Mouse (Mus musculus): ENCODE results near the gene Aqp12. TPM values are rescaled to one million over a fixed set of nuclear protein-coding genes. Genes with fewer than 3 reads are reported as not detected.
"Not testable (repeated sequence)": the region's sequence is repeated elsewhere in the genome, so short reads cannot be mapped to it uniquely, and the experiment has no call there.

The Aqp12 gene
- 0.20 and 0.37 TPM in 2 replicates for total RNA-seq (2014; rRNA removed)
- not detected in 2 replicates for polyA plus RNA-seq (2012; rRNA removed)

GRCm38 (mm10) chr1:93006061-93006460, at the start of gene Aqp12:
Gene Aqp12, plus strand, starts transcription at chr1:93006334.
- Histone ChIP-seq H3K36me3 (ENCODE audit: control insufficient read depth, insufficient read depth, low read length) (no peaks in the 10 kb centered on the region), H3K27ac (replicated peaks; ENCODE audit: insufficient read depth, low read depth, low read length) (no peak within 1 kb of the TSS), H3K79me2 (ENCODE audit: control insufficient read depth, insufficient read depth, low read length) (no peaks in the 10 kb centered on the region), H3K9ac (ENCODE audit: low read depth, low read length) (no peak within 1 kb of the TSS), H3K4me3 (ENCODE audit: insufficient read depth, low read depth, low read length) (no peak within 1 kb of the TSS), H3K27me3 (ENCODE audit: control insufficient read depth, insufficient read depth, low read length) (no peaks in the 10 kb centered on the region), H3K4me1 (ENCODE audit: control insufficient read depth, insufficient read depth, low read length) (no peaks in the 10 kb centered on the region)
- TF ChIP-seq CTCF (IDR thresholded peaks at IDR 0.05; ENCODE audit: low read depth, low read length) = no peak
- TF ChIP-seq POLR2A (IDR thresholded peaks at IDR 0.05; ENCODE audit: extremely low read depth, insufficient read depth, low read length) = no peak
- 74% methylated on average over 7 of the region's 7 CpGs for WGBS
- DNase-seq (ENCODE audit: extremely low read depth, low read depth, low spot score) = no peak

- H3K36me3 ChIP-seq (ENCODE audit: control insufficient read depth, insufficient read depth, low read length); H3K27me3 ChIP-seq (ENCODE audit: control insufficient read depth, insufficient read depth, low read length); H3K4me1 ChIP-seq (ENCODE audit: control insufficient read depth, insufficient read depth, low read length); H3K79me2 ChIP-seq (ENCODE audit: control insufficient read depth, insufficient read depth, low read length); H3K9ac ChIP-seq (ENCODE audit: low read depth, low read length); DNase-seq (ENCODE audit: extremely low read depth, low read depth, low spot score); H3K27ac ChIP-seq (replicated peaks; ENCODE audit: insufficient read depth, low read depth, low read length); H3K4me3 ChIP-seq (ENCODE audit: insufficient read depth, low read depth, low read length): not testable (repeated sequence)
- TF ChIP-seq CTCF (IDR thresholded peaks at IDR 0.05; ENCODE audit: low read depth, low read length) = peak; percentile 48
- WGBS = 6% methylated on average over 11 of the region's 11 CpGs
Observed at GRCm38 (mm10) chr1:92956571-92957335, 49.4 kb upstream of the Aqp12 start.

- DNase-seq (ENCODE audit: extremely low read depth, low read depth, low spot score) = no peak
- H3K27me3 ChIP-seq (ENCODE audit: control insufficient read depth, insufficient read depth, low read length) = no peaks in the 10 kb centered on the region
- WGBS = 87% methylated on average over 1 of the region's 1 CpGs
- no peaks in the 10 kb centered on the region for H3K79me2 ChIP-seq (ENCODE audit: control insufficient read depth, insufficient read depth, low read length)
- H3K27ac ChIP-seq (replicated peaks; ENCODE audit: insufficient read depth, low read depth, low read length) = no peak overlapping the region
- TF ChIP-seq POLR2A (IDR thresholded peaks at IDR 0.05; ENCODE audit: extremely low read depth, insufficient read depth, low read length) = no peak
- H3K4me3 ChIP-seq (ENCODE audit: insufficient read depth, low read depth, low read length) = no peak overlapping the region
- H3K9ac ChIP-seq (ENCODE audit: low read depth, low read length) = no peak overlapping the region
- no peaks in the 10 kb centered on the region for H3K36me3 ChIP-seq (ENCODE audit: control insufficient read depth, insufficient read depth, low read length)
- H3K4me1 ChIP-seq (ENCODE audit: control insufficient read depth, insufficient read depth, low read length) = no peaks in the 10 kb centered on the region
Observed at GRCm38 (mm10) chr1:92958999-92959398, 47.1 kb upstream of the Aqp12 start.

GRCm38 (mm10) chr1:92970791-92971190, 35.3 kb upstream of the Aqp12 start:
- not testable (repeated sequence) for DNase-seq (ENCODE audit: extremely low read depth, low read depth, low spot score); H3K9ac ChIP-seq (ENCODE audit: low read depth, low read length); H3K27me3 ChIP-seq (ENCODE audit: control insufficient read depth, insufficient read depth, low read length); H3K27ac ChIP-seq (replicated peaks; ENCODE audit: insufficient read depth, low read depth, low read length); H3K4me1 ChIP-seq (ENCODE audit: control insufficient read depth, insufficient read depth, low read length); H3K4me3 ChIP-seq (ENCODE audit: insufficient read depth, low read depth, low read length); H3K79me2 ChIP-seq (ENCODE audit: control insufficient read depth, insufficient read depth, low read length); H3K36me3 ChIP-seq (ENCODE audit: control insufficient read depth, insufficient read depth, low read length)
- WGBS = 91% methylated on average over 6 of the region's 6 CpGs

- H3K9ac ChIP-seq (ENCODE audit: low read depth, low read length) = no peak overlapping the region
- H3K27me3 ChIP-seq (ENCODE audit: control insufficient read depth, insufficient read depth, low read length) = no peaks in the 10 kb centered on the region
- WGBS = 79% methylated on average over 7 of the region's 7 CpGs
- H3K27ac ChIP-seq (replicated peaks; ENCODE audit: insufficient read depth, low read depth, low read length) = no peak overlapping the region
- DNase-seq (ENCODE audit: extremely low read depth, low read depth, low spot score) = peak; percentile 14
- H3K4me1 ChIP-seq (ENCODE audit: control insufficient read depth, insufficient read depth, low read length) = no peaks in the 10 kb centered on the region
- H3K36me3 ChIP-seq (ENCODE audit: control insufficient read depth, insufficient read depth, low read length) = no peaks in the 10 kb centered on the region
- no peak overlapping the region for H3K4me3 ChIP-seq (ENCODE audit: insufficient read depth, low read depth, low read length)
- H3K79me2 ChIP-seq (ENCODE audit: control insufficient read depth, insufficient read depth, low read length) = no peaks in the 10 kb centered on the region
- TF ChIP-seq CTCF (IDR thresholded peaks at IDR 0.05; ENCODE audit: low read depth, low read length) = no peak
- no peak for TF ChIP-seq POLR2A (IDR thresholded peaks at IDR 0.05; ENCODE audit: extremely low read depth, insufficient read depth, low read length)
Observed at GRCm38 (mm10) chr1:92971879-92972795, 34.0 kb upstream of the Aqp12 start.

- peak; percentile 21 for DNase-seq (ENCODE audit: extremely low read depth, low read depth, low spot score)
- H3K27me3 ChIP-seq (ENCODE audit: control insufficient read depth, insufficient read depth, low read length) = no peaks in the 10 kb centered on the region
- TF ChIP-seq CTCF (IDR thresholded peaks at IDR 0.05; ENCODE audit: low read depth, low read length) (no peak), POLR2A (IDR thresholded peaks at IDR 0.05; ENCODE audit: extremely low read depth, insufficient read depth, low read length) (no peak)
- 67% methylated on average over 1 of the region's 1 CpGs for WGBS
- no peak overlapping the region for H3K9ac ChIP-seq (ENCODE audit: low read depth, low read length)
- H3K36me3 ChIP-seq (ENCODE audit: control insufficient read depth, insufficient read depth, low read length) = no peaks in the 10 kb centered on the region
- no peak overlapping the region for H3K4me3 ChIP-seq (ENCODE audit: insufficient read depth, low read depth, low read length)
- no peaks in the 10 kb centered on the region for H3K79me2 ChIP-seq (ENCODE audit: control insufficient read depth, insufficient read depth, low read length)
- no peaks in the 10 kb centered on the region for H3K4me1 ChIP-seq (ENCODE audit: control insufficient read depth, insufficient read depth, low read length)
- no peak overlapping the region for H3K27ac ChIP-seq (replicated peaks; ENCODE audit: insufficient read depth, low read depth, low read length)
Observed at GRCm38 (mm10) chr1:92972854-92973253, 33.3 kb upstream of the Aqp12 start.

Measured in liver, adult 2 months (tissue).